Mouse (Mus musculus) kidney, postnatal 0 days (tissue): Measurements from ENCODE around the gene Zfyve19. TPM values are rescaled to one million over a fixed set of nuclear protein-coding genes. Genes with fewer than 3 reads are reported as not detected.

Experiments
- ATAC-seq: fragments of 200-750 bp; cut with Nextera tagmentation; replicated peaks from 2 replicates; pipeline ENCODE4 v1.8.0; 2017; ENCODE audit warnings: low read depth, moderate number of reproducible peaks, moderate TSS enrichment, moderate library complexity; ENCODE audit not compliant: low FRiP score
- DNase-seq: peaks from one replicate; pipeline ENCODE4 v3.0.0-alpha.2; 2016; ENCODE audit warnings: low spot score
- H3K27ac ChIP-seq: fragments of 300-500 bp; sonication (generic); 2 replicates; pipeline ENCODE4 v1.5.1; 2014; ENCODE audit warnings: mild to moderate bottlenecking
- H3K27me3 ChIP-seq: fragments of 300-500 bp; sonication (generic); 2 replicates; pipeline ENCODE4 v1.6.1; 2014; ENCODE audit warnings: low read length, mixed read lengths; ENCODE audit not compliant: insufficient read depth
- H3K36me3 ChIP-seq: fragments of 300-500 bp; sonication (generic); 2 replicates; pipeline ENCODE4 v1.6.1; 2014; ENCODE audit warnings: low read length, mixed read lengths; ENCODE audit not compliant: insufficient read depth
- H3K4me1 ChIP-seq: fragments of 300-500 bp; sonication (generic); replicated peaks from 2 replicates; pipeline ENCODE4 v1.6.1; 2014; ENCODE audit warnings: antibody characterized with exemption, low read length, mixed read lengths; ENCODE audit not compliant: insufficient read depth
- H3K4me2 ChIP-seq: fragments of 300-500 bp; sonication (generic); 2 replicates; pipeline ENCODE4 v1.6.1; 2014; ENCODE audit warnings: mild to moderate bottlenecking, low read length, moderate library complexity, mixed read lengths
- H3K4me3 ChIP-seq: fragments of 300-500 bp; sonication (generic); replicated peaks from 2 replicates; pipeline ENCODE4 v1.5.1; 2014; ENCODE audit warnings: low read depth, low read length
- H3K9ac ChIP-seq: fragments of 300-500 bp; sonication (generic); 2 replicates; pipeline ENCODE4 v1.6.1; 2014; ENCODE audit warnings: low read depth, low read length
- H3K9me3 ChIP-seq: fragments of 300-500 bp; sonication (generic); replicated peaks from 2 replicates; pipeline ENCODE4 v1.6.1; 2016; ENCODE audit warnings: low read length, inconsistent platforms, mixed read lengths
- CTCF ChIP-seq: IDR thresholded peaks from 2 replicates; pipeline ENCODE4 v1.5.1; 2016; ENCODE audit warnings: antibody characterized with exemption, low read depth, mild to moderate bottlenecking, moderate library complexity
- WGBS: fragments of 180-500 bp; shearing (Covaris S2); extraction: QIAGEN DNeasy Blood & Tissue Kit; methylation state at CpG from one replicate; pipeline ENCODE4 v1.1.7; 2014; 5-methylcytosine and 5-hydroxymethylcytosine counted together
- polyA plus RNA-seq: library from polyadenylated mRNA; unstranded; fragments of >200 nt; fragmentation: Nextera tagmentation; extraction: Ambion mirVana; gene quantifications from 2 replicates; pipeline ENCODE4 v1.2.1, GENCODE M21; 2015

Gene Zfyve19
- polyA plus RNA-seq, 1 experiment from 2014 or later: 44.0 TPM

DNA sequence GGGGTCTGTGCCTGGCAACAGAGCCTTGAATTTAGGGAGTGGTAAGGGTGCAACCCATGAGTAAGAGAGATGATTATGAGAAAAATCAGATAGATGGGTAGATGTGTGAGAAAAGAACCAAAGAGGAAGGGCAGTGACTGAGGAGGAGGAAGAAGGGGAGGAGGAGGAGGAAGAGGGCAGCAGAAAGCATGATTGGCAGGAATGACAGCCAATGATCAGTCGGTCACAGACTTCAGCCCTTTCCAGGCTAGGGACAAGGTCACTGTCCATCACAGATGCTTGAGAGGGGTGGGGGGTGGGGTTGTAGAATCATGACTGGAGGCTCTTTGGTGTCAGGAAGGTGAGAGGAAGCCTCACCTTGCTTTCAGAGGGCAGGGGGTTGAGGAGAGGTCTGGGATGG is 52.1 kb downstream of the Zfyve19 start:
- DNase-seq (no peak), ATAC-seq (no peak)
- no peaks in the 10 kb centered on the region for H3K36me3 ChIP-seq
- H3K27ac ChIP-seq: no peak overlapping the region
- no peak overlapping the region for H3K9ac ChIP-seq
- no peak overlapping the region for H3K4me3 ChIP-seq
- H3K27me3 ChIP-seq: no peaks in the 10 kb centered on the region; the same call in 1 of the 2 replicates
- no peak overlapping the region for H3K4me2 ChIP-seq
- H3K9me3 ChIP-seq: no peaks in the 10 kb centered on the region
- no peaks in the 10 kb centered on the region for H3K4me1 ChIP-seq
- TF ChIP-seq CTCF: no peak
- 76% methylated on average over 1 of the region's 1 CpGs for WGBS

DNA sequence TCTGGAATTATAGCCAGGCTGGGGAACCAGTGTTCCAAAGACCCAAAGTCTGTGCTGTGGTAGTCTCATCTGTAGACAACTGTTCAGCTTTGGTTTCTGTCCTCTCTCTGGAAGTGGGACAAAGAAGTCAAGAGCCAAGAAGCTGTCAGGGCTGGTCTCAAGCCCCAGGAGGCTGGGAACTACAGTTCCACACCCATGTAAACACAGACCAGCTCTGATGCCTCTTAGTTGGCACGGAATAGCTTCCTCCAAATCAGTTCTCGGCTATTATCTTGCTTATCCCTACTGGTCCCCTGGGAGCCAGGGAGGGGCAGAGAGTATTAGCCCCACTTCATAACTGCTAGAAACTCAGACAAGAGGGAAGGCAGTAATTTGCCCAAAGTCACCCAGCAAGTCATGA is 52.9 kb downstream of the Zfyve19 start:
- no peak for ATAC-seq
- Histone ChIP-seq H3K9ac (no peak overlapping the region), H3K36me3 (no peaks in the 10 kb centered on the region), H3K4me1 (no peaks in the 10 kb centered on the region), H3K4me2 (no peak overlapping the region), H3K27me3 (no peaks in the 10 kb centered on the region), H3K27ac (no peak overlapping the region), H3K4me3 (no peak overlapping the region), H3K9me3 (no peaks in the 10 kb centered on the region)
- no peak for DNase-seq
- TF ChIP-seq CTCF: no peak
- 44% methylated on average over 2 of the region's 2 CpGs for WGBS

DNA sequence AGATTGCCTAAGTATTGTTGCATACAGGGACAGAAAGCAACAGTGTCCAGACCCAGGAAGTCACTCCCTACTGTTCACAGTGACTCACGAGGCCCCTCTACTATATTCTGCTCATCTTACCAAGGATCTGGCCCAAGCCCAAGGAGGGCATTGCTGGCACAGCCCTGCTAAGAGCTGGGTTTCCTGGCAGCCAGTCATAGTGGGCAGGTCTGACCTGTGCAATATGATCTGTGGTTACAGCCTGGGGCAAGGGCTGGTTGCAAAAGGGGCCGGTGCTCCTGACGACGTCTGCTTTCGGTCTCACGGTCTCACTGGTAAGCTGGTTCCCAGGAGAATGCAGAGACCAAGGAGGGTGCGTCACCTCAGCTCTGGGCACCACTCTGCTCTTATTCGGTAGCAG is 54.6 kb downstream of the Zfyve19 start:
- no peak overlapping the region for H3K27ac ChIP-seq
- no peaks in the 10 kb centered on the region for H3K9me3 ChIP-seq
- DNase-seq (peak; percentile 54), ATAC-seq (peak; percentile 80)
- peak overlapping the region; percentile 33; the same call in 1 of the 2 replicates for H3K4me2 ChIP-seq
- no peaks in the 10 kb centered on the region for H3K36me3 ChIP-seq
- H3K4me3 ChIP-seq: no peak overlapping the region
- WGBS: 13% methylated on average over 8 of the region's 8 CpGs
- no peaks in the 10 kb centered on the region for H3K4me1 ChIP-seq
- no peak for TF ChIP-seq CTCF
- H3K9ac ChIP-seq: no peak overlapping the region
- no peaks in the 10 kb centered on the region for H3K27me3 ChIP-seq

DNA sequence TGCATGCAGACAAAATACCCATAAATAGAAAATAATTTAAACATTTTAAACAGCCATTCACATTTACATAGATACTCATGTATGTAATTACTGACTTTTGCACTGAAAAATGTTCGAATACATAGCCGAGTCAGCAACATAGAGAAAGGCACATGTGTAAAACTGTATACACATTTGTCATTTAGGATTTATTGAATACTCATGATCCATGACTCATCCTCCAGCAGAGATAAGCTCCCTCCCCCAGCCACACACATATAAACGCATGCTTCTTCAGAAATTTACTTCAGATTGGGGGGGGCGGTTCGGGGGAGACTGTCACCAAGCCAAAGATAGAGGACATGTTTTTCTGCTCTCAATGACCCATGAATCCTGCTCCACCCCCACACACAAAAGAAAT is 55.4 kb downstream of the Zfyve19 start:
- no peak overlapping the region for H3K27ac ChIP-seq
- no peaks in the 10 kb centered on the region for H3K9me3 ChIP-seq
- ATAC-seq (no peak), DNase-seq (no peak)
- no peaks in the 10 kb centered on the region for H3K4me1 ChIP-seq
- WGBS: 64% methylated on average over 5 of the region's 5 CpGs
- no peak for TF ChIP-seq CTCF
- no peaks in the 10 kb centered on the region for H3K27me3 ChIP-seq
- H3K4me3 ChIP-seq: no peak overlapping the region
- no peak overlapping the region for H3K9ac ChIP-seq
- no peak overlapping the region for H3K4me2 ChIP-seq
- H3K36me3 ChIP-seq: no peaks in the 10 kb centered on the region

Other genes starting within 250 kb of the Zfyve19 start
- gene Ccdc32, start 179.2 kb upstream of the Zfyve19 start, polyA plus RNA-seq: 29.9 and 30.1 TPM in 2 replicates
- gene Rpusd2, start 173.8 kb upstream of the Zfyve19 start, polyA plus RNA-seq: 2.8 and 3.1 TPM in 2 replicates
- 25.6 and 26.0 TPM in 2 replicates for gene Knl1, start 161.5 kb upstream of the Zfyve19 start, polyA plus RNA-seq
- gene Rad51, start 95.8 kb upstream of the Zfyve19 start, polyA plus RNA-seq: 17.0 and 22.4 TPM in 2 replicates
- gene Rmdn3, start 51.6 kb upstream of the Zfyve19 start, polyA plus RNA-seq: 35.0 and 36.2 TPM in 2 replicates
- gene Gchfr, start 40.8 kb upstream of the Zfyve19 start, polyA plus RNA-seq: 33.9 and 35.0 TPM in 2 replicates
- 0.27 and 0.33 TPM in 2 replicates for gene Gm14137, start 34.1 kb upstream of the Zfyve19 start, polyA plus RNA-seq
- 15.1 and 16.8 TPM in 2 replicates for gene Dnajc17, start 178 bp downstream of the Zfyve19 start, polyA plus RNA-seq
- 1.0 and 1.5 TPM in 2 replicates for gene Ppp1r14d, start 21.3 kb downstream of the Zfyve19 start, polyA plus RNA-seq
- gene Spint1, start 28.7 kb downstream of the Zfyve19 start, polyA plus RNA-seq: 62.3 and 62.7 TPM in 2 replicates
- 3.5 and 3.6 TPM in 2 replicates for gene Rhov, start 62.7 kb downstream of the Zfyve19 start, polyA plus RNA-seq
- 13.4 and 15.0 TPM in 2 replicates for gene Vps18, start 80.1 kb downstream of the Zfyve19 start, polyA plus RNA-seq
- gene Dll4, start 117.2 kb downstream of the Zfyve19 start, polyA plus RNA-seq: 7.9 and 8.4 TPM in 2 replicates
- 0.64 and 0.83 TPM in 2 replicates for gene Chac1, start 142.6 kb downstream of the Zfyve19 start, polyA plus RNA-seq